Mouse (Mus musculus): ENCODE data around the gene Hmgxb4.
"Not testable (repeated sequence)": the region's sequence is repeated elsewhere in the genome, so short reads cannot be mapped to it uniquely, and the experiment has no call there.

The Hmgxb4 gene

GRCm38 (mm10) chr8:74993081-74993474, at the start of gene Hmgxb4:
Gene Hmgxb4, plus strand, starts transcription at chr8:74993356.
- no peak for DNase-seq

GRCm38 (mm10) chr8:74949445-74949844, 43.7 kb upstream of the Hmgxb4 start:
- DNase-seq = no peak

GRCm38 (mm10) chr8:74963983-74964382, 29.2 kb upstream of the Hmgxb4 start:
- no peak for DNase-seq

- not testable (repeated sequence) for DNase-seq
Measured at GRCm38 (mm10) chr8:74970286-74970685, 22.9 kb upstream of the Hmgxb4 start.

GRCm38 (mm10) chr8:74971636-74972035, 21.5 kb upstream of the Hmgxb4 start:
- DNase-seq = no peak

GRCm38 (mm10) chr8:74972322-74972883, 20.8 kb upstream of the Hmgxb4 start:
- no peak for DNase-seq

DNA sequence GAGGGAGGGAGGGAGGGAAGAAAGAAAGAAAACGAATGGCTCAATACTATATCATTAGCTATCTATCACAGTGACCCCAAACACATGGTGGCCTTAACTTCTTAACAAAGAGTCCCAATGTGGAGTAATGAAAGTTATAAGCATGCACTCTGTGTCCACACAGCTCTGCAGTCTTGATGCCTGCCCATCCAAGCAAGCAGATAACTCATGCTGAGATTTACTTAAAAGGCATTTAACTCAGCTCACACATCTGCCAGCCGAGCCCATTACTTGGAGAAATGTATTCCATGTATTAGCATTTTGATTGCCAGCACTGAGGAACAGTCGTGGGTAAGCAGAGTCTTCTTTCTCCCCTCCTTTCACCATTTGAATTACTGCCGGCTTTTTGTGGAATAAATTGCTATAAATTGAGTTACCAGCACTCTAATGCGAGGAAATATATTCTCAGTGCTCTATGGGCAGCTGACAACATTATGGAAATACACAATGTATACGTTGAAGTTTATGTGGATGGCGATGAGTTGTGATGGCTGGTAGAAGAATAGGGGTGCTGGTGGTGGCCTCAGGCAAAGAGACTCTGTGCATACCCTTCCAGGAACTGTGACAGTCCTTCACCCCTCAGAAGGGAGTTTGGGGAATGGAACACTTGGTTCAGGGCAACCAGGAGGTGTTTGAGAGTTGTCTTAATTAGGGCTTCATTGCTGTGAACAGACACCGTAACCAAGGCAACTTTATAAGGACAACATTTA, 19.9 kb upstream of the Hmgxb4 start:
- no peak for DNase-seq

- DNase-seq = no peak
Measured at GRCm38 (mm10) chr8:74973904-74974303, 19.3 kb upstream of the Hmgxb4 start.

- no peak for DNase-seq
Measured at GRCm38 (mm10) chr8:74977427-74977826, 15.7 kb upstream of the Hmgxb4 start.

DNA sequence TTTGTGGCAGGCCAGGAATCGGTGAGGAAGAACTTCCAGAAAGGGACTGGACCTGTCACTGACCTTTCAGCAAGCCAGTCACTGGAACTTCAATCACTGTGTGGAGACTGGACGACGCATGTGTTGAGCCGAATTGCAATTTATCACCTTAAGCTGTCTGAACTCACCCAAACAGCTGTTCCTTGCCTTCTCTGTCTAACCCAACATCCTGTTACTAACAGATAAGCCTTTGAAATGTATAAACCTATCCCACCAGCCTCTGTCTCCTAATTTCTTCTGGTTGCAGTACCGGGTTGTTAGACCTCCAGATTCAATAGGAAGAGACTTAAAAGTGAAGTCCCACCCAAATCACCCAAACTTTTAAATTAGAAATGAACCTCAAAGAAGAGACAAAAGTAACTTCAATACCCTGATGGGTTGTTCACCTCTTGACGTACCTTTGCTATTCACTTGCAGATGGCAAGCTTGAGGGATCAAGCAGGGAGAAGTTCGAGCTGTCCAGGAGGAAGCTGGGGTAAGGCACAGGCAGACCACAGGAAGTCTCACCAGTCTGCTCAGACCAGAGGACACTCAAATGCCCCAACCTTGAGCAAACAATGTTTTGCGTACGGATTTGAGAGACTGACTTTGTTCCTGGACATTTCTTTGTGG, 13.0 kb upstream of the Hmgxb4 start:
- no peak for DNase-seq

DNA sequence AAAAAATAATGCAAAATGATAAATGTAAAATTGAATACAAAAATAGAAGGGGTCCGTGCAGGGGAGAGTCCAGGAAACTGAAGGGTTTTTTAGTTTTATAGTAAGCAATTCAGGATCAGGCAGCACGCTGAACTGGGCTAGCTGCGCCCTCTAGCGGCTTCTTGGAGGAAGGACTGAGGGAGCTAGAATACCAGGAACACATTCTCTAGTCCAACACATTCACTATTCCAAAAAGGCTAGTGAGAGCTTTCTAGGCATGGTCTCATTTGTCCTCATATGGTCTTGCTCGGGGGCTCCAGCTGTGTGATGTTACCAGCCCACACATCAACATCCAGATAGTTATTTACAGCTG, 12.5 kb upstream of the Hmgxb4 start:
- DNase-seq = peak; percentile 49

DNA sequence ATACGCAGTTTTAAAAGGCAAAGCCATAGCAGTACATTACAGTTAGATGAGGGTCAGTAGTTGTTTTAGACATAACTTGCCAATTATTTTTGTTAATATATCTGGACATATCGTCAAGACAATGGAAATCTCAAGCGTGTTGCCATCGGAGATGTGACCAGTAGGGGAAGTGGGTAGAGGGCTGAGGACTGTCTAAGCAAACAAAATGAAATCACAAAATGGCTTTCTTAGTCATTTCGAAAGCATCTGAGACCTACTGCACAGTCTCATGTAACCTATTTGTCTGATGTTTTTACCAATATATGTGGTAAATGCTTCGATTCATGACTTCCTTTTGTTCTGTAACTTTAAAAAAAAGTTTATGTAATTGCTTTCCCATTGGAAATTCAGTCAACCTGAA, 11.3 kb upstream of the Hmgxb4 start:
- DNase-seq = no peak

DNA sequence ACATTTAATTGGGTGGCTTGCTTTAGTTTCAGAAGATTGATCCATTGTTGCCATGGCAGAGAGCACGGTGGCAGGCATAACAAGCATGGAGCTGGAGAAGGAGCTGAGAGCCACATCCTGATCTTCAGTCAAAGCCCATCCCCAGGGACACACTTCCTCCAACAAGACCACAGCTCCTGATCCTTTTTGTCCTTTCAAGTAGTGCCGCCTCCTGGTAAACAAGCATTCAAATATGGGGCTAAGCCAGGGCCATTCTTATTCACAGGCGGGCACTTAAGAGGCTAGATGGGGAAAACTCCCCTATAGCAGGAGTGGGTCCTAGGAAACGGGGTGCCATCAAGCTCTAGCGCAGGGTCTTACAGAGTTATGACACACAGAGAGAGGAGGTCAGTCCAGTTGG, 5.7 kb upstream of the Hmgxb4 start:
- DNase-seq = no peak

DNA sequence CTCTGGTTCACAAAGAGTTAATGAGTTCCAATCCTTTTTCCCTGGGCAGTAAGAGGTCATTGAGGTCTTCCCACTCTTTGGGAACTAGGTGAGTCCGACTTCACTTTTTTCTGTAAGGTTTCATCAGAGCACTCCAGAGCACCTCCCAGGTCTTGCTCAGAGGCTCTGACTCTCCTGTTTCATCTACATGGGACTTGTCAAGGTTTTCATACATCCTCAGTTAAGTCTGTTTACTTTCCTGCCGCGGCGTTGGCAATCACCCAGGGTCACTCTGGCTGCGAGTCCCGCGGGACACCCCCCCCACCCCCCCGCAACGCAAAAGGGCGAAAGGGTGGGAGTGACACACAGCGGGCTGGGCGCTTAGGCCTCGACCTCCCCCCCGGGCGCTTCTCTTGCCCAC, 3.1 kb upstream of the Hmgxb4 start:
- DNase-seq = no peak

- peak; percentile 88 for DNase-seq
Measured at GRCm38 (mm10) chr8:74993475-74994451, 607 bp downstream of the Hmgxb4 start.

DNA sequence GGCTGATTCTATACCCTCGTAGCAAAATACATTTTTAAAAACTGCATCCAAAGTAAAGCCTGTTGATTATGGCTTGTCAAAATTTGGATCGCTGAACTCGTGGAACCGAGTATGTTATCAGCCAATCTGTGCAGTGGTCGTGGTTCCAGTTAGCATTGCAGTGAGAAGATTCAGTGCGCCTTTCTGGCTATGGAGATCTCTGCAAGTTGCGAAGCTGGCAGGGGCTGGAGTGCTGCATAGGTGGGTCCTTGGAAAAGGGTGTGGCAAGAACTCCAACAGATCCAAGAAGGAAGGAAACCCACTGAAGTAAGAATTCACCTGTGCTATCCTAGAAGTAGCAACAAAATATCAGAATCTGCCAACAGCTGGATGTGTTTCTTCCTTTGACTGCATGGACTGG, 1.4 kb downstream of the Hmgxb4 start:
- peak; percentile 16 for DNase-seq

DNA sequence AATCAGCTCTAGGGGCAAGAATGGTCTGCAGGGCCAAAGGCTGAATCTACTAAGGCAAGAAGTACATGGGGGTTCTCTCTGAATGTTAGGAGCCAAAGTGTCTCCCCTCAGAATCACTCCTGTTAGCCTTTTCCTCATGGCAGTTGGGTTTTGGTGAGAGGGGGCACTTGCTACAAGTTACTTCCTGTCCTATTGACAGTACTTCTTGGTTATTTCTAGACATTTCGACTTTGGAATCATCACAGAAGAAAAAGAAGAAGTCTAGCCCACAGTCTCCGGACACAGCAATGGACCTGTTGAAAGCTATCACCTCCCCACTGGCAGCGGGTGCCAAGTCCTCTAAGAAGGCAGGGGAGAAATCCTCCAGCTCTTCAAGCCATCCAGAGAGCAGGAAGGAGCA, 7.3 kb downstream of the Hmgxb4 start:
- DNase-seq = no peak

GRCm38 (mm10) chr8:75008826-75009225, 15.7 kb downstream of the Hmgxb4 start:
- DNase-seq = no peak

DNA sequence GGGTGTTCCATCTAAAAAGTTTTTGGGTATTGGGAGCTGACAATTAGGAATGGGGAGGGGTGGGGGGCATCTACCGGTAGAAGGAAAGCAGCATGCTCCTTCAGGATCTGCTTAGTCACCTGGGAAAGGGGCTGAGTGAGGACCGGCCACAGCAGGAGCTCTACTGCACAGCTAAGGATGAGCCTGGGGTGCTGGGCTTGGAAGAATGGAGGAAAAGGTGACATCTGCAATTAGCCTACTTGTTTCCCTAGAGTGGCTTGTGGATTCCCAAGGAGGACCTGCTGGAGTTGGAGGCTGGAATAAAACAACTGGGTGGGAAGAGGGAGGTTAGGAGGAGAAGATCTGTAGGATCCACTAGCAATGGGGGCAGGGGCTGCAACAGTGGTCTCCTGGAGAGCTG, 20.4 kb downstream of the Hmgxb4 start:
- DNase-seq = no peak

GRCm38 (mm10) chr8:75013964-75014363, 20.8 kb downstream of the Hmgxb4 start:
- no peak for DNase-seq

- DNase-seq = no peak
Measured at GRCm38 (mm10) chr8:75015981-75016380, 22.8 kb downstream of the Hmgxb4 start.

DNA sequence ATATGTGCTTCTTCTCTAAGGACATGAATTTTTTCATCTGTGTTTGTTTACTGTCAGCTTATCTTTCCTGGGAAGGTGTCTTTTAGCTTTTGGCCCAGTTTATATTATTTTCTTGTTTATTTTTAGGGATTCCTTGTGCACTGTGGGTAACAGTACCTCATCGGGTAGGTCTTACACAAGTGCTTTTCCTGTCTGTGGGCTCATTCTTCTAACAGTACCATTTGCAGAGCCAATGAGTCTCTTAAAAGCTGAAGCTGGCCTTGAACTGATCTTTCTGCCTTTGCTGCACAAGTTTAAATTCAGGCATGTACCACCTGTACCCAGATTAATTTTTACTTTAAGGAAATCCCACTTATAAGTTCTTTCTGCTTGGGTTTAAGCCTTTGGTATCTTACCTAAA, 23.3 kb downstream of the Hmgxb4 start:
- DNase-seq = no peak

DNA sequence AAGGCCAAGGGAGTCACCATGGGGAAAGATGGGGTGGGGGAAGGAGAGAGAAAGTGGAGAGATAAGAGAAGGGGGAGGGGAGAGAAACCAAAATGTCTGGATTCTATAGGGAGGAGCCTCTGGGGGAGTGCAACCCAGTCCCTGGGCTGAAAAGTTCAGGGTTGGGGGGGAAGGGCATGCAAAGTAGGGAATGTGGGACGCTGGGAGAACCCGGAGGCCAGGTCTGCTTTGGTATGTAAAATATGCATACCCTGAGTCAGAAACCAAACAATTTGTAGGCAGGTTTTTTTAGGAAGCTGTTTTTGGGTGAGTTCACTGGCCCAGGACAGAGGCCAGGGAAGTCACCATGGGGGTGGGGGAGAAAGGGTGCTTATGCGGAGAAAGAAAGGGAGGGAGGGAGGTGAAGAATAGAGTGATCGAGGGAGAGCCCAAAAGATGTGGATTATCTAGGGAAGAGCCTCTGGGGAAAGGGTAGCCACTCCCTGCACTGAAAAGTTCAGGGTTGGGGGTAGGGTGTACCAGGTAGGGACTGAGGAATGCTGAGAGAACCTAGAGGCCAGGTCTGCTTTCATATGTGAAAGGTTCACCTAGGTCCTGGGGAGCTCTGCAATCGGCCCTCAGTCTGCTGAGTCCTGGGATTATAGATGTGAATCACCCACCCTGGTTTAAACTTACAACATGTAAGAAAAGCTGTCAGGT, 25.3 kb downstream of the Hmgxb4 start:
- DNase-seq = peak; percentile 50
